Mouse (Mus musculus) MEL (cell line): Measurements from ENCODE around the gene Uvssa. TPM values are rescaled to one million over a fixed set of nuclear protein-coding genes. Genes with fewer than 3 reads are reported as not detected.

Experiments used
- DNase-seq: peaks from one replicate; pipeline ENCODE4 v3.0.0; 2011; ENCODE audit warnings: low read depth, low spot score
- H3K27ac ChIP-seq: 2 replicates; pipeline ENCODE4 v1.5.1; 2012; ENCODE audit warnings: low read depth, mild to moderate bottlenecking, control low read depth, low read length, moderate library complexity; ENCODE audit not compliant: control insufficient read depth
- H3K27me3 ChIP-seq, 2 experiments: fragments of 150-350 bp in 1 of 2; sonication (generic) in 1 of 2; 2 replicates each; pipeline ENCODE4 v1.6.1; 2012; ENCODE audit warnings: low read length in 2 of 2, mild to moderate bottlenecking in 2 of 2, improper control_type of control experiment in 1 of 2, moderate library complexity in 1 of 2; ENCODE audit not compliant: insufficient read depth in 2 of 2, control insufficient read depth in 1 of 2
- H3K36me3 ChIP-seq, 2 experiments: 2 replicates each; pipeline ENCODE4 v1.6.1; 2012 to 2014; ENCODE audit warnings: low read length in 2 of 2, improper control_type of control experiment in 1 of 2, inconsistent platforms in 1 of 2, mild to moderate bottlenecking in 1 of 2; ENCODE audit not compliant: insufficient read depth in 2 of 2, control insufficient read depth in 1 of 2
- H3K4me1 ChIP-seq, 2 experiments: fragments of 150-350 bp in 1 of 2; sonication (generic) in 1 of 2; 2 replicates each; pipeline ENCODE4 v1.6.1; 2012; ENCODE audit warnings: low read length in 2 of 2, improper control_type of control experiment in 1 of 2, mild to moderate bottlenecking in 1 of 2; ENCODE audit not compliant: insufficient read depth in 2 of 2, control insufficient read depth in 1 of 2
- H3K4me3 ChIP-seq, 2 experiments: fragments of 150-350 bp in 1 of 2; sonication (generic) in 1 of 2; 2 replicates each; pipeline ENCODE4 v1.5.1; 2012; ENCODE audit warnings: low read depth in 2 of 2, low read length in 2 of 2, mild to moderate bottlenecking in 2 of 2, moderate library complexity in 2 of 2, control low read depth in 1 of 2, improper control_type of control experiment in 1 of 2; ENCODE audit not compliant: control insufficient read depth in 1 of 2, insufficient read depth in 1 of 2
- H3K79me2 ChIP-seq: 2 replicates; pipeline ENCODE4 v1.6.1; 2012; ENCODE audit warnings: mild to moderate bottlenecking, low read length, moderate library complexity; ENCODE audit not compliant: control insufficient read depth, poor library complexity, insufficient read depth
- H3K9ac ChIP-seq: 2 replicates; pipeline ENCODE4 v1.6.1; 2012; ENCODE audit warnings: low read depth, mild to moderate bottlenecking, control low read depth, low read length, moderate library complexity; ENCODE audit not compliant: control insufficient read depth, poor library complexity, severe bottlenecking
- H3K9me3 ChIP-seq: fragments of 150-350 bp; sonication (generic); replicated peaks from 2 replicates; pipeline ENCODE4 v1.6.1; 2012; ENCODE audit warnings: mild to moderate bottlenecking, low read length, improper control_type of control experiment, moderate library complexity; ENCODE audit not compliant: insufficient read depth
- BHLHE40 ChIP-seq: IDR thresholded peaks from 2 replicates; pipeline ENCODE4 v1.6.1; 2012; ENCODE audit warnings: low read depth, mild to moderate bottlenecking, inconsistent platforms, low read length, improper control_type of control experiment, borderline replicate concordance
- ELF1 ChIP-seq: IDR thresholded peaks from 2 replicates; pipeline ENCODE4 v1.6.1; 2014; ENCODE audit warnings: low read depth, mild to moderate bottlenecking, inconsistent platforms, low read length, improper control_type of control experiment, moderate library complexity
- EP300 ChIP-seq, 2 experiments: IDR thresholded peaks; 2 replicates each; pipeline ENCODE4 v1.6.1; 2011; ENCODE audit warnings: improper control_type of control experiment in 2 of 2, low read length in 2 of 2, low read depth in 1 of 2, mild to moderate bottlenecking in 1 of 2
- ETS1 ChIP-seq: IDR thresholded peaks from 2 replicates; pipeline ENCODE4 v1.6.1; 2012; ENCODE audit warnings: low read depth, mild to moderate bottlenecking, inconsistent platforms, low read length, improper control_type of control experiment, moderate library complexity
- GABPA ChIP-seq: IDR thresholded peaks from 2 replicates; pipeline ENCODE4 v1.6.1; 2012; ENCODE audit warnings: low read depth, mild to moderate bottlenecking, inconsistent platforms, low read length, improper control_type of control experiment, moderate library complexity
- MAFK ChIP-seq: IDR thresholded peaks from 2 replicates; pipeline ENCODE4 v1.6.1; 2011; ENCODE audit warnings: low read depth, mild to moderate bottlenecking, low read length, improper control_type of control experiment, borderline replicate concordance
- NRF1 ChIP-seq: IDR thresholded peaks from 2 replicates; pipeline ENCODE4 v1.6.1; 2014; ENCODE audit warnings: low read depth, mild to moderate bottlenecking, inconsistent platforms, low read length, improper control_type of control experiment, moderate library complexity; ENCODE audit not compliant: poor library complexity, insufficient read depth, severe bottlenecking
- TAL1 ChIP-seq: IDR thresholded peaks from 2 replicates; pipeline ENCODE4 v1.6.1; 2012; ENCODE audit warnings: mild to moderate bottlenecking, inconsistent platforms, low read length, moderate library complexity, mixed read lengths
- TBP ChIP-seq: IDR thresholded peaks from 2 replicates; pipeline ENCODE4 v1.8.0; 2011; ENCODE audit warnings: low read depth, low read length, improper control_type of control experiment
- TCF12 ChIP-seq: IDR thresholded peaks from 2 replicates; pipeline ENCODE4 v1.6.1; 2014; ENCODE audit warnings: low read depth, mild to moderate bottlenecking, inconsistent platforms, low read length, improper control_type of control experiment, moderate library complexity
- USF2 ChIP-seq, 2 experiments: IDR thresholded peaks; 2 replicates each; pipeline ENCODE4 v1.6.1; 2011 to 2012; ENCODE audit warnings: improper control_type of control experiment in 2 of 2, low read length in 2 of 2, borderline replicate concordance in 1 of 2, inconsistent platforms in 1 of 2, low read depth in 1 of 2, mild to moderate bottlenecking in 1 of 2; ENCODE audit not compliant: insufficient read depth in 1 of 2
- ZKSCAN1 ChIP-seq: IDR thresholded peaks from 2 replicates; pipeline ENCODE4 v1.6.1; 2012; ENCODE audit warnings: low read depth, mild to moderate bottlenecking, inconsistent platforms, low read length, improper control_type of control experiment, moderate library complexity
- ZMIZ1 ChIP-seq: IDR thresholded peaks from 2 replicates; pipeline ENCODE4 v1.6.1; 2012; ENCODE audit warnings: low read depth, mild to moderate bottlenecking, inconsistent platforms, low read length, improper control_type of control experiment, moderate library complexity
- ZNF384 ChIP-seq: IDR thresholded peaks from 2 replicates; pipeline ENCODE4 v1.6.1; 2012; ENCODE audit warnings: low read depth, mild to moderate bottlenecking, inconsistent platforms, low read length, improper control_type of control experiment
- polyA plus RNA-seq, 2 experiments: library from polyadenylated mRNA; stranded (reverse) in 1 of 2; unstranded in 1 of 2; fragments of >175 nt in 1 of 2; fragments of >200 nt in 1 of 2; gene quantifications; 2 replicates each; pipeline versions ENCODE4 v1.2.1 to v1.2.4; 2012; ENCODE audit warnings: low replicate concordance in 2 of 2, low read depth in 1 of 2; ENCODE audit not compliant: insufficient read length in 2 of 2, insufficient read depth in 1 of 2, missing spikeins in 1 of 2
- total RNA-seq: library from RNA; depleted of rRNA; stranded (reverse); fragments of 300-350 nt; gene quantifications from 2 replicates; pipeline ENCODE4 v1.2.3, GENCODE M21; 2012

Gene Uvssa
- total and polyA plus RNA-seq, 3 experiments = 6.3 to 10.6 TPM; not detected in 1

DNA sequence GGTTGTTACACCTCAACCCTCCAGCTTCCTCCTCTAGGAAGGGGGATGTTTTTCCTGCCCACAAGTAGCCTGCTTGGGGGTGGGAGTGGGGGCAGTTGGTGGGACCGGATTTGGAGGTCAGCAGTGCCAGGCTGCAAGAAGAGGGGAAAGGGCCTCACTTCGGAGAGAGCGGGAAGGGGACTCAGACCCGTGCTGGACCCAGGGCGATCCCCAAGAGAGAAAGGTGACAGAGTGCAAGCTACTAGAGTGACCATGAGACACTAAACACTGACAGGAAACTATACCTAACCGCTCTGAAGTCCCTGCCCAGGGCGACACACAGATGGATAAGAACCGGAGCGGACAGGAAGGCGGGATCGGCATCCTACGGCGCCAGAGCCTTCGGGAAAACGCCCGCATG is 51.8 kb downstream of the Uvssa start:
- DNase-seq = no peak
- no peaks in the 10 kb centered on the region for H3K9me3 ChIP-seq
- no peaks in the 10 kb centered on the region for H3K79me2 ChIP-seq
- H3K4me1 ChIP-seq = no peaks in the 10 kb centered on the region
- H3K9ac ChIP-seq = no peak overlapping the region
- H3K4me3 ChIP-seq = no peak overlapping the region
- TF ChIP-seq TCF12 (no peak), ETS1 (no peak), ELF1 (no peak), ZNF384 (no peak), TBP (no peak), USF2 (IDR thresholded peaks at IDR 0.05; ENCODE audit: borderline replicate concordance in 1 of 2, insufficient read depth in 1 of 2, low read depth in 1 of 2, low read length in 2 of 2) (no peak)
- no peak overlapping the region for H3K27ac ChIP-seq
- H3K27me3 ChIP-seq = no peaks in the 10 kb centered on the region
- H3K36me3 ChIP-seq = no peaks in the 10 kb centered on the region

DNA sequence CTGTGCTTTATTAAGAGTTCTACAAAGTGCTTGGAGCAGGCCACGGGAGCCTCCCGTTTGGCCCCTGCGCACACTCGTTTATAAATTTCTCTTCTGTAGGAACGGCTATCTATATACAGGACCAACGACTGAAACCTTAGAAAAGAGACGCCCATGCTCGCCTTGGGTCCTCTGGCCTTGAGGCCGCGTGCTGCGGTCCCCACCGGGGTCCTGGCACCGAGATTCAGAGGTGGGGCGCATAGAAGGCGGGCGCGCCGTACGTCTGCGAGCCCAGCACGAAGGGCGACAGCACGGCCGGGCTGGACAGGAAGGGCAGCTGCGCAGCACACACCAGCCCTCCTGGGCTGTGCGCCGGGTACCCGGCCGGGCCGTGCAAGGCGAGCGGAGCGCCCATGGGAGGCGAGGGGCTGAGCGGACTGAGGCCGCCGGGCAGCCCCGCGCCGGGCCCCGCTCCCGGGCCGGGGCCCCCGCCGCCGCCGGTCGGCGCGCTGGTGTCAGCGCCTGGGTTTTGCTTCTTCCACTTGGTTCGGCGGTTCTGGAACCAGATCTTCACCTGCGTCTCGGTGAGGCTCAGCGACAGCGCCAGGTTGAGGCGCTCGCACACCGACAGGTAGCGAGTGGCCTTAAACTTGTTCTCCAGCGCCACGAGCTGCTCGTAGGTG is 52.3 kb downstream of the Uvssa start:
- Histone ChIP-seq H3K27me3 (no peaks in the 10 kb centered on the region), H3K27ac (no peak overlapping the region), H3K9ac (no peak overlapping the region), H3K4me1 (no peaks in the 10 kb centered on the region), H3K4me3 (no peak overlapping the region), H3K36me3 (no peaks in the 10 kb centered on the region), H3K79me2 (no peaks in the 10 kb centered on the region), H3K9me3 (no peaks in the 10 kb centered on the region)
- no peak for DNase-seq
- TF ChIP-seq ELF1 = no peak
- TF ChIP-seq ZMIZ1 = no peak
- TF ChIP-seq TAL1 = no peak
- no peak for TF ChIP-seq EP300 (IDR thresholded peaks at IDR 0.05; ENCODE audit: low read depth in 1 of 2, low read length in 2 of 2)
- TF ChIP-seq GABPA = no peak
- TF ChIP-seq ZKSCAN1 = no peak
- no peak for TF ChIP-seq MAFK
- TF ChIP-seq NRF1 = no peak
- TF ChIP-seq BHLHE40 = no peak
